Mouse (Mus musculus) forebrain, embryonic 13.5 days (tissue): ENCODE data around the gene Wscd2. TPM values are rescaled to one million over a fixed set of nuclear protein-coding genes. Genes with fewer than 3 reads are reported as not detected.

Experiments
- ATAC-seq: fragments of 200-750 bp; cut with Nextera tagmentation; 2 replicates; pipeline ENCODE4 v1.8.0; 2017
- H3K27ac ChIP-seq: fragments of 300-500 bp; sonication (generic); 2 replicates; pipeline ENCODE4 v1.5.1; 2015; ENCODE audit warnings: inconsistent platforms, mild to moderate bottlenecking, moderate library complexity
- H3K27me3 ChIP-seq: fragments of 300-500 bp; sonication (generic); 2 replicates; pipeline ENCODE4 v1.6.1; 2015; ENCODE audit warnings: mild to moderate bottlenecking, inconsistent platforms
- H3K36me3 ChIP-seq: fragments of 300-500 bp; sonication (generic); 2 replicates; pipeline ENCODE4 v1.6.1; 2015; ENCODE audit warnings: mild to moderate bottlenecking, inconsistent platforms; ENCODE audit not compliant: poor library complexity, severe bottlenecking
- H3K4me1 ChIP-seq: fragments of 300-500 bp; sonication (generic); 2 replicates; pipeline ENCODE4 v1.6.1; 2015; ENCODE audit warnings: inconsistent platforms
- H3K4me2 ChIP-seq: fragments of 300-500 bp; sonication (generic); 2 replicates; pipeline ENCODE4 v1.6.1; 2015; ENCODE audit warnings: inconsistent platforms, mild to moderate bottlenecking, moderate library complexity
- H3K4me3 ChIP-seq: fragments of 300-500 bp; sonication (generic); 2 replicates; pipeline ENCODE4 v1.5.1; 2015; ENCODE audit warnings: mild to moderate bottlenecking, inconsistent platforms
- H3K9ac ChIP-seq: fragments of 300-500 bp; sonication (generic); 2 replicates; pipeline ENCODE4 v1.6.1; 2015; ENCODE audit warnings: mild to moderate bottlenecking, inconsistent platforms
- H3K9me3 ChIP-seq: fragments of 300-500 bp; sonication (generic); replicated peaks from 2 replicates; pipeline ENCODE4 v1.6.1; 2016; ENCODE audit warnings: inconsistent platforms
- WGBS: fragments of 180-500 bp; shearing (Covaris S2); methylation state at CpG from one replicate; pipeline ENCODE4 v1.1.7; 2015; 5-methylcytosine and 5-hydroxymethylcytosine counted together
- polyA plus RNA-seq: library from polyadenylated mRNA; unstranded; fragments of >200 nt; fragmentation: Nextera tagmentation; extraction: Ambion mirVana; gene quantifications from 2 replicates; pipeline ENCODE4 v1.2.1, GENCODE M21; 2015

The Wscd2 gene
- polyA plus RNA-seq, 1 experiment from 2014 or later: 4.7 TPM

DNA sequence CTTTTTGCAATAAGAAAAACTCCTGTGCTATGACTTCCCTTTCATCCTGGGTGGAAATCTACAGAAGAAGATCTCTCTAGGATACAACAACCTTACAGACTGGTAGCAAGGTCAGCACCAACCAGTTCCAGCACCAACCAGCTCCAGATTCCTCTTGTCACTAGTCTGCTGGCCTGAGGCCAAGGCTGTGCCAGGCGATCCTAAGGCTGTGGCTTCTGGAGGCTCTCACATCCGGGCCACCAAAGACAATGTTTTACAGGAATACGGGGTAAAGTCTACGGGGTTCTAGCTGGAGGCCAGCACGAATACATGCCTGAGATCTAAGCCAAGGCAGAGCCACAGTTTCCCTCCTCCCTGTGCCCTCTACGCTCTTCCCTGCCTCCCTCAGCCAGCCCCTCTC is 25.4 kb upstream of the Wscd2 start:
- peaks cover 44% of the 10 kb centered on the region for H3K4me1 ChIP-seq
- no peaks in the 10 kb centered on the region for H3K36me3 ChIP-seq

DNA sequence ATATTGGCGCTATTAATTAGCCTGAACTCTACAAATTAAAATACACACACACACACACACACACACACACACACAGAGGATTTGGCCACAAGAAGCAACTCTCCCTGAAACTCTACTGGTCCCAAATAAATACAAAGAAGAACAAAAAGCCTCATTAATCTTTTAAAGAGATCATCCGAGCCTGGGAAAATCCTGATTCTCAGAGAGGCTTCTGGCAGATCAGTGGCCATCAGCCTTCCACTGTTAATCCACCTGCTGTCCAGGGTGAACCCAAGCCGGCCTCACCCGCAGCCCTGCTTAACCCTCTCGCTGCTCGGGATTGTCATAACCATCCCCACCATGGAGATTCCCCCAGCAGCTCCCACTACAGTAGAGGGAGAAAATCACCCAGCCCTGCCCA is 23.6 kb upstream of the Wscd2 start:
- 17% methylated on average over 6 of the region's 6 CpGs for WGBS
- H3K4me3 ChIP-seq: no peak overlapping the region
- H3K27me3 ChIP-seq: peaks cover 19% of the 10 kb centered on the region
- no peak overlapping the region for H3K9ac ChIP-seq
- no peak overlapping the region for H3K4me2 ChIP-seq
- peaks cover 36% of the 10 kb centered on the region for H3K4me1 ChIP-seq
- no peak for ATAC-seq
- H3K9me3 ChIP-seq: no peaks in the 10 kb centered on the region
- H3K27ac ChIP-seq: no peak overlapping the region
- no peaks in the 10 kb centered on the region for H3K36me3 ChIP-seq

More for the DNA sequence above, 25.4 kb upstream of the Wscd2 start:
- no peak overlapping the region for H3K4me2 ChIP-seq
- H3K4me3 ChIP-seq: no peak overlapping the region
- H3K27me3 ChIP-seq: peaks cover 23% of the 10 kb centered on the region
- no peak overlapping the region for H3K27ac ChIP-seq
- no peaks in the 10 kb centered on the region for H3K9me3 ChIP-seq
- 75% methylated on average over 6 of the region's 6 CpGs for WGBS
- H3K9ac ChIP-seq: 0 out of 2 replicates have a peak overlapping the region, but pooled peaks have one; percentile 37
- no peak for ATAC-seq

DNA sequence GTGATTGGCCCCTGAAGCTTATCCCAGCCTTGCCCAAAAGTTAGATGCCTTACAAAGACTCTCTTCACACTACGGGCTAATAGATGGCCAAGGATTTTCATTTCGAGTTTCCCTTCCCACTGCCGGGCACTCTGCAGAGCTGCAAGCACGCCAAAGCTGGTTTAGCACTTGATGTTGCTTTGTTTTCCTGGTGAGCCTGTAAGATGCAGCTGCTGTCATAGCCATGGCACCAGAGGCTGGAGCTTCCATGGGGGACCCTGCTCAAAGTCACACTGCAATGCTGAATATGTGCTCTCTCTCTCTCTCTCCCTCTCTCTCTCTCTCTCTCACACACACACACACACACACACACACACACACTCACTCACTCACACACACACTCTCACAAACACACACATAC is 23.1 kb upstream of the Wscd2 start:
- no peak overlapping the region for H3K4me2 ChIP-seq
- no peaks in the 10 kb centered on the region for H3K36me3 ChIP-seq
- no peak overlapping the region for H3K9ac ChIP-seq
- no peak for ATAC-seq
- H3K4me1 ChIP-seq: peaks cover 31% of the 10 kb centered on the region
- H3K4me3 ChIP-seq: no peak overlapping the region
- H3K27ac ChIP-seq: no peak overlapping the region
- H3K9me3 ChIP-seq: no peaks in the 10 kb centered on the region
- WGBS: 10% methylated on average over 4 of the region's 4 CpGs
- peaks cover 14% of the 10 kb centered on the region for H3K27me3 ChIP-seq

DNA sequence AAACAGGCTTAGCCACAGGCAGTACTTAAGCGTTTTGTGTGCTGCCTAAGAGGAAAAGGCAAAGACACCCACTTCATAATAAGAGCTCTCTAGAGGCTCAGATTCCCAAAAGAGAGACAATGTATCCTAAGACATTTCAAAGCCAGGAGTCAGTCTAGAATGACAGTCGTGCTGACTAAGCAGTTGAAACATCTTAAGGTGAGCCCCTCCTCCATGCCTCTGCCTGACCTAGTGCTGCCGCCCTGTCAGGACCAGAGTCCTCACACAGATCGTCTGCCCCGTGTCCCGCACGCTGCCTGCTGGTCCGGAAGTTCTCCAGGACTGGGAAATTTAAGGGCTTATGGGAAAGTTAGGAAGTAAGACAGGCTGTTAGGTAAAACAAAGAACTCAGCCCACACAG is 22.4 kb upstream of the Wscd2 start:
- no peak overlapping the region for H3K4me2 ChIP-seq
- no peak for ATAC-seq

DNA sequence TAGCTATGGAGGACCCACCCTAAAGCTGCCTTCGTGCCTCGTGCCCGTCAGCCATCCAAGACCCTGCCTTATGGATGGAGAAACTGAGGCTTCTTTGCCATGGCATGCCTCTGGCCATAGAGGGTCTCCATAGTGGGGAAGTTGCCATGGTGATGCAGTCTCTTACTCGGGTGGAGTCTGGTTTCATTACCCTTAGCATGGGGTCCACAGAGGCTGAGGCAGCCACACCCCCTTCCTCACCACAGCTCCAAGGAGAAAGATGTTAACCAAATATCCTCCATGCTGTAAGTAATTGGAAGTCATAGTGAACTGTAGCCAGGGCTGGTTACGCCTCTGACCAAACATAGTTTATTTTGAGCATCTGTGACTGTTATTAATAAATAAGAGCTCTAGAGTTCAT is 21.5 kb upstream of the Wscd2 start:
- Histone ChIP-seq H3K27ac (no peak overlapping the region), H3K4me1 (peaks cover 25% of the 10 kb centered on the region), H3K36me3 (no peaks in the 10 kb centered on the region), H3K9ac (no peak overlapping the region), H3K27me3 (no peaks in the 10 kb centered on the region; the same call in 1 of the 2 replicates), H3K4me3 (no peak overlapping the region), H3K4me2 (no peak overlapping the region), H3K9me3 (no peaks in the 10 kb centered on the region)
- 62% methylated on average over 5 of the region's 5 CpGs for WGBS
- ATAC-seq: no peak

More for the DNA sequence above, 22.4 kb upstream of the Wscd2 start:
- H3K9ac ChIP-seq: no peak overlapping the region
- peaks cover 7% of the 10 kb centered on the region for H3K27me3 ChIP-seq
- H3K27ac ChIP-seq: no peak overlapping the region
- no peaks in the 10 kb centered on the region for H3K36me3 ChIP-seq
- H3K9me3 ChIP-seq: no peaks in the 10 kb centered on the region
- WGBS: 1% methylated on average over 8 of the region's 8 CpGs
- H3K4me1 ChIP-seq: peaks cover 27% of the 10 kb centered on the region
- no peak overlapping the region for H3K4me3 ChIP-seq

DNA sequence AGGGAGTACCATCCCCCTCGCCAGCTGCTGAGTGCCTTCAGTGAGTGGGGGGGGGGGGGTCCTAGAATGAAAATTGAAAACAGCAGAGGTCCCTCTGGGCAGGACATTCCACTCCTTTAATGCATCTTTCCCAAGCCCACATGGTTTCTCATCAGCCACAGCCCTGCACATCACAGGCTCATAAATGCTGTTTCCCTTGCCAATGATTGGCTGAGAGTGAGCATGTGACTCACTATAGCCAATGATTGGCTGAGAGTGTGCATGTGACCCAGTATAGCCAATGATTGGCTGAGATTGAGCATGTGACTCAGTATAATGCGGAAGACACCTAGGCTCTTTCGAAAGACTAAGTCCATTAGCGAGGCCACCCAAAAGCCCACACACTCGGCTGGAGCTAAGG is 20.9 kb upstream of the Wscd2 start:
- 92% methylated on average over 5 of the region's 5 CpGs for WGBS
- no peak for ATAC-seq
- H3K4me2 ChIP-seq: no peak overlapping the region
- H3K4me1 ChIP-seq: peaks cover 25% of the 10 kb centered on the region
- H3K27me3 ChIP-seq: no peaks in the 10 kb centered on the region
- H3K9ac ChIP-seq: no peak overlapping the region
- no peak overlapping the region for H3K4me3 ChIP-seq
- no peak overlapping the region for H3K27ac ChIP-seq
- no peaks in the 10 kb centered on the region for H3K9me3 ChIP-seq
- no peaks in the 10 kb centered on the region for H3K36me3 ChIP-seq

DNA sequence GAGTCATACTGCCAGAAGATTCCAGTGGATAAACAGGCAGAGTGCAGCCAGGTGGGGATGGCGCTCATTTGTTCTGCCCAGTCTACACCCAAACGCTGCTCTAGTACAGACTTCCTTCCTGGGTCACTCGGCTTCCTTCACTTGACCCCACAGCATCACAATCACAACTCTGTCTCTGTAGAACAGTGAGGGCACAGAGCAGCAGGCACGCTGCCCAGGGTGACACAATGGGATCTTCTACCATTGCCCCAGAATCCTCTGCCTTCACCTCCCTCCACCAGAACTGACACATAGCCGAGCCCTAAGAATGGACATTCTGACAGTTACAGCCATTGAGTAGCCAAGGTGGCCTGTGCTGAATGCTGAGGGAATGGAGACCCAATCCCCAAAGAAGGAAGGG is 20.3 kb upstream of the Wscd2 start:
- Histone ChIP-seq H3K9me3 (no peaks in the 10 kb centered on the region), H3K4me3 (no peak overlapping the region), H3K36me3 (no peaks in the 10 kb centered on the region), H3K4me1 (peaks cover 25% of the 10 kb centered on the region), H3K27ac (no peak overlapping the region), H3K4me2 (no peak overlapping the region), H3K9ac (no peak overlapping the region), H3K27me3 (no peaks in the 10 kb centered on the region)
- 86% methylated on average over 5 of the region's 5 CpGs for WGBS
- no peak for ATAC-seq

DNA sequence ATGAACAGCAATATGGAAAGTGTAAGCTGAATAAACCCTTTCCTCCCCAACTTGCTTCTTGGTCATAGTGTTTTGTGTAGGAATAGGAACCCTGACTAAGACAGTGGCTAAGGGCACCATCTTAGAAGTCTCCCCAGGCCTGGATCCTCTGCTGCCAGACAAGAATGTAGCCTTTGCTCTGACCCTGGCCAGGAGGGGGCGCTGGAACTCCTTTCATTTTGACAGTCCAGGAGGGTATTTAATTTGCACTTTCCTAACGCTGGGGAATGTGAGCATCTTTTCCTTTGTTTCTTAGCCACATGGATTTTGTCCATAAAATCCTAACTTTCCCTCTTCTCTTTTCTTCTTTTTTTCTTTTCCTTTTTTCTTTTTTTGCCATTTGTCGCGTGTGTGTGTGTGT is 18.7 kb upstream of the Wscd2 start:
- Histone ChIP-seq H3K4me3 (no peak overlapping the region), H3K9me3 (no peaks in the 10 kb centered on the region), H3K4me2 (no peak overlapping the region), H3K9ac (no peak overlapping the region), H3K27ac (no peak overlapping the region), H3K36me3 (no peaks in the 10 kb centered on the region), H3K4me1 (peaks cover 24% of the 10 kb centered on the region), H3K27me3 (no peaks in the 10 kb centered on the region)
- 39% methylated on average over 4 of the region's 4 CpGs for WGBS
- no peak for ATAC-seq

DNA sequence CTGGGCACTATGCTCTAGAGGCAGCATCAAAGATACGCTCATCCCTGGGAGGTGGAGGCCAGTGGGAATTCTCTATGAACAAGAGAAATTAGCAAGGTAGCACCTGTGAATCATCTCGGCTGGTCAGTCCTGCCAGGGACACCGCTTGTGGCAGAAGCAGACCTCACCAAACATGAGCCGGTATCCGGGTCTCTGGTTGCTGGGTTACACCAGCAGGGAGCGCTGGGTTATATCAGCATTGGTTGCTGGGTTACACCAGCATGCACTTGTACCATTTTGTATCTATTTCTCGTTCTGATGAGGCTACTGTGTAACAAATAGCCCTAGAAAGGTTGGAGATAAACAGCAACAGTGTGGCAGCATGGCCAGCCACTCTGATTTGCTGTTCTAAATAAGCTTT is 17.8 kb upstream of the Wscd2 start:
- peaks cover 19% of the 10 kb centered on the region for H3K4me1 ChIP-seq
- no peak overlapping the region for H3K4me3 ChIP-seq
- H3K27me3 ChIP-seq: no peaks in the 10 kb centered on the region
- H3K9me3 ChIP-seq: no peaks in the 10 kb centered on the region
- H3K4me2 ChIP-seq: no peak overlapping the region
- no peak overlapping the region for H3K9ac ChIP-seq
- H3K36me3 ChIP-seq: no peaks in the 10 kb centered on the region
- H3K27ac ChIP-seq: no peak overlapping the region
- no peak for ATAC-seq
- WGBS: 69% methylated on average over 7 of the region's 7 CpGs

DNA sequence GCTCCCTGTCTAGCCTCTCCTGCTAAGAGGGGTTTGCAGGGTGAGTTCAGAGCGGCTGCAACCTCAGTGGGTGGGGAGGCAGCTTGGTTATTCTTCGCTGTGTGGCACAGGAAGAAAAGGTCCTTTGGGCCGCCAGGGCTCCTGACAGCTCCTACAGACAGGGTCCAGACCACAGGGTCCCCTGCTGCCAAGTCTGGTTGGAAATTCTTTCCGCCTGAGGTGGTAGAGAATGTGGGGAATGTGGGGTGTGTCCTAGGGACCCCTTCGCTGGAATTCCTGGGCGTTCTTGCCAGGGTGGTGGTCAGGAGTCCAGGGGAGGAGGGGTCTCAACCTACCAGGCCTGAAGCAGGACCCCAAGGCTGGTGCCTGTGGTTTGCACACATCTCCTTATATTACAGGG is 13.3 kb upstream of the Wscd2 start:
- H3K9ac ChIP-seq: no peak overlapping the region
- ATAC-seq: no peak
- no peak overlapping the region for H3K4me2 ChIP-seq
- H3K9me3 ChIP-seq: no peaks in the 10 kb centered on the region
- no peaks in the 10 kb centered on the region for H3K36me3 ChIP-seq
- WGBS: 24% methylated on average over 6 of the region's 6 CpGs
- H3K27ac ChIP-seq: no peak overlapping the region
- H3K4me3 ChIP-seq: no peak overlapping the region
- H3K27me3 ChIP-seq: no peaks in the 10 kb centered on the region
- H3K4me1 ChIP-seq: peaks cover 9% of the 10 kb centered on the region

DNA sequence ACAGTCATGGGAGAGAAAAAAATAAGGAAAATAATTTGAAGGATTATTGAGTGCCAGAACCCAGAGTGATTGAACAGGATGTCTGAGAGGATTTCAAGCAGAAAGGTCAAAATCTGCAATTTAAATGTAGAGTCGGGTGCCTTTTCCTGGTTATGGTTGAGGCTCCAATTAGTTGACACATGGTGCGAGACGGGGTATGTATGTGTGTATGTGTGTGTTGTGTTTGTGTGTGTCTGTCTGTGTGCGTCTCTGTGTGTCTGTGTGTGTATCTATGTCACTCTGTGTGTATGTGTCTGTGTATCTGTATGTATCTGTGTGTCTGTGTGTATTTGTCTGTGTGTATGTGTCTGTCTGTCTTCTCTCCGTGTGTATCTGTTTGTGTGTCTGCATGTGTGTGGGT is 11.1 kb upstream of the Wscd2 start:
- H3K4me3 ChIP-seq: no peak overlapping the region
- no peaks in the 10 kb centered on the region for H3K36me3 ChIP-seq
- no peak overlapping the region; the same call in 1 of the 2 replicates for H3K27ac ChIP-seq
- no peak for ATAC-seq
- H3K4me2 ChIP-seq: no peak overlapping the region
- H3K27me3 ChIP-seq: 0 out of 2 replicates have a peak, but pooled peaks cover 2% of the 10 kb centered on the region
- peaks cover 9% of the 10 kb centered on the region for H3K4me1 ChIP-seq
- 65% methylated on average over 5 of the region's 5 CpGs for WGBS
- H3K9me3 ChIP-seq: no peaks in the 10 kb centered on the region
- no peak overlapping the region for H3K9ac ChIP-seq

DNA sequence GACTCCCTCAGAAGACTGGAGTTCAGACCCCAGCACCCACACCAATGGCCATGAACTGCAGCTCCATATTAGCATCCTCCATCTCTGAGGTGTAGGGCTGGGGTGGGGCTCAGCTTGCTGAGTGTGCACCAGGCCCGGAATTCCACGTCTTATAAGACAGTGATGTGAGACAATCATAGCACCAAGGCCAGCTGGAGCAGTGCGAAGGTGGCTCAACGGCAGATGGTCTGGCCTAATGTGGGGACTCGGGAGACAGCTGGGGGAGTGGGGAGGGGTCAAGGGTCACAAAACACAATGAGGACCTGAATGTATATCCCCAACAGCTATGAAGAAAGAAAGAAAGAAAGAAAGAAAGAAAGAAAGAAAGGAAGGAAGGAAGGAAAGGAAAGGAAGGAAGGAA is 9.7 kb upstream of the Wscd2 start:
- Histone ChIP-seq H3K27me3 (0 out of 2 replicates have a peak, but pooled peaks cover 2% of the 10 kb centered on the region), H3K4me1 (peaks cover 9% of the 10 kb centered on the region), H3K4me3 (no peak overlapping the region), H3K9ac (no peak overlapping the region), H3K9me3 (no peaks in the 10 kb centered on the region), H3K27ac (no peak overlapping the region), H3K4me2 (no peak overlapping the region), H3K36me3 (no peaks in the 10 kb centered on the region)
- 56% methylated on average over 5 of the region's 5 CpGs for WGBS
- no peak for ATAC-seq

DNA sequence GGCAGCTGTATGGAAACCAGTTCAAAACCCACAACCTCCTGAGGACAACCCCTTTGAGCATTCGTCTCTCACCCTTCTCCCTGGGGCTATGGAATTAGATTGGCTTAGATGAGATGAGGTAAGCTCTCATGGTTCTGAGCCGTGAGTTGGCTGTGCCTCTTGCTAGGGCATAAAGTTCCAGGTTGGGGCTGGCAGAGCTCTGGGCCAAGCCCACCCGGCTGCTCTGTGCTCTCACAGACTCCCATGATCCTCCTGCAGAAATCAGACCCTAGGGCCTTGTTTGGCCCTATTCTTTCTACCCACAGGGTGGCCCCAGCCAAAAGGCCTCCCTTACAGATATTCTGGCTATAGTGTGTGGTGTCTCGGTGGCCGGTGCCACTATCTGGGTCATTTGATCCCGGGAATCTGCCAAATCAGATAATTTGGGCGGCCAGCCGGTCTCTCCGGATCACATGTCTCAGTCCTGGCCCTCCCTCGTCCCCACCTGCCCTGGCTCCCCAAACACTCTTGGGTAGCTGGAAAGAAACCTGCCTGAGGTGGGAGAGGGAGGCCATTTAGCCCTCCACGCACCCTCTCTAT is 4.5 kb upstream of the Wscd2 start:
- no peaks in the 10 kb centered on the region for H3K9me3 ChIP-seq
- ATAC-seq: no peak

More for the DNA sequence above, 4.5 kb upstream of the Wscd2 start:
- Histone ChIP-seq H3K36me3 (no peaks in the 10 kb centered on the region), H3K4me3 (no peak overlapping the region), H3K4me1 (peaks cover 4% of the 10 kb centered on the region; the same call in 1 of the 2 replicates), H3K4me2 (no peak overlapping the region), H3K27me3 (peaks cover 12% of the 10 kb centered on the region; the same call in 1 of the 2 replicates), H3K9ac (no peak overlapping the region), H3K27ac (no peak overlapping the region)
- 81% methylated on average over 11 of the region's 11 CpGs for WGBS
